Mouse (Mus musculus) MEL (cell line): Measurements from ENCODE around the gene Ntrk3. TPM values are rescaled to one million over a fixed set of nuclear protein-coding genes. Genes with fewer than 3 reads are reported as not detected.

Source experiments
- DNase-seq: peaks from one replicate; pipeline ENCODE4 v3.0.0; 2011; ENCODE audit warnings: low read depth, low spot score
- H3K27ac ChIP-seq: 2 replicates; pipeline ENCODE4 v1.5.1; 2012; ENCODE audit warnings: low read depth, mild to moderate bottlenecking, control low read depth, low read length, moderate library complexity; ENCODE audit not compliant: control insufficient read depth
- H3K27me3 ChIP-seq, 2 experiments: fragments of 150-350 bp in 1 of 2; sonication (generic) in 1 of 2; 2 replicates each; pipeline ENCODE4 v1.6.1; 2012; ENCODE audit warnings: low read length in 2 of 2, mild to moderate bottlenecking in 2 of 2, improper control_type of control experiment in 1 of 2, moderate library complexity in 1 of 2; ENCODE audit not compliant: insufficient read depth in 2 of 2, control insufficient read depth in 1 of 2
- H3K36me3 ChIP-seq, 2 experiments: 2 replicates each; pipeline ENCODE4 v1.6.1; 2012 to 2014; ENCODE audit warnings: low read length in 2 of 2, improper control_type of control experiment in 1 of 2, inconsistent platforms in 1 of 2, mild to moderate bottlenecking in 1 of 2; ENCODE audit not compliant: insufficient read depth in 2 of 2, control insufficient read depth in 1 of 2
- H3K4me1 ChIP-seq, 2 experiments: fragments of 150-350 bp in 1 of 2; sonication (generic) in 1 of 2; 2 replicates each; pipeline ENCODE4 v1.6.1; 2012; ENCODE audit warnings: low read length in 2 of 2, improper control_type of control experiment in 1 of 2, mild to moderate bottlenecking in 1 of 2; ENCODE audit not compliant: insufficient read depth in 2 of 2, control insufficient read depth in 1 of 2
- H3K4me3 ChIP-seq, 2 experiments: fragments of 150-350 bp in 1 of 2; sonication (generic) in 1 of 2; 2 replicates each; pipeline ENCODE4 v1.5.1; 2012; ENCODE audit warnings: low read depth in 2 of 2, low read length in 2 of 2, mild to moderate bottlenecking in 2 of 2, moderate library complexity in 2 of 2, control low read depth in 1 of 2, improper control_type of control experiment in 1 of 2; ENCODE audit not compliant: control insufficient read depth in 1 of 2, insufficient read depth in 1 of 2
- H3K79me2 ChIP-seq: 2 replicates; pipeline ENCODE4 v1.6.1; 2012; ENCODE audit warnings: mild to moderate bottlenecking, low read length, moderate library complexity; ENCODE audit not compliant: control insufficient read depth, poor library complexity, insufficient read depth
- H3K9ac ChIP-seq: 2 replicates; pipeline ENCODE4 v1.6.1; 2012; ENCODE audit warnings: low read depth, mild to moderate bottlenecking, control low read depth, low read length, moderate library complexity; ENCODE audit not compliant: control insufficient read depth, poor library complexity, severe bottlenecking
- H3K9me3 ChIP-seq: fragments of 150-350 bp; sonication (generic); replicated peaks from 2 replicates; pipeline ENCODE4 v1.6.1; 2012; ENCODE audit warnings: mild to moderate bottlenecking, low read length, improper control_type of control experiment, moderate library complexity; ENCODE audit not compliant: insufficient read depth
- BHLHE40 ChIP-seq: IDR thresholded peaks from 2 replicates; pipeline ENCODE4 v1.6.1; 2012; ENCODE audit warnings: low read depth, mild to moderate bottlenecking, inconsistent platforms, low read length, improper control_type of control experiment, borderline replicate concordance
- E2F4 ChIP-seq: IDR thresholded peaks from 2 replicates; pipeline ENCODE4 v1.6.1; 2011; ENCODE audit warnings: low read depth, low read length, improper control_type of control experiment, borderline replicate concordance
- ELF1 ChIP-seq: IDR thresholded peaks from 2 replicates; pipeline ENCODE4 v1.6.1; 2014; ENCODE audit warnings: low read depth, mild to moderate bottlenecking, inconsistent platforms, low read length, improper control_type of control experiment, moderate library complexity
- GABPA ChIP-seq: IDR thresholded peaks from 2 replicates; pipeline ENCODE4 v1.6.1; 2012; ENCODE audit warnings: low read depth, mild to moderate bottlenecking, inconsistent platforms, low read length, improper control_type of control experiment, moderate library complexity
- GATA1 ChIP-seq: IDR thresholded peaks from 2 replicates; pipeline ENCODE4 v1.6.1; 2011; ENCODE audit warnings: low read depth, low read length, improper control_type of control experiment
- MAFK ChIP-seq: IDR thresholded peaks from 2 replicates; pipeline ENCODE4 v1.6.1; 2011; ENCODE audit warnings: low read depth, mild to moderate bottlenecking, low read length, improper control_type of control experiment, borderline replicate concordance
- MAZ ChIP-seq: IDR thresholded peaks from 2 replicates; pipeline ENCODE4 v1.6.1; 2012; ENCODE audit warnings: low read depth, mild to moderate bottlenecking, inconsistent platforms, low read length, improper control_type of control experiment
- NRF1 ChIP-seq: IDR thresholded peaks from 2 replicates; pipeline ENCODE4 v1.6.1; 2014; ENCODE audit warnings: low read depth, mild to moderate bottlenecking, inconsistent platforms, low read length, improper control_type of control experiment, moderate library complexity; ENCODE audit not compliant: poor library complexity, insufficient read depth, severe bottlenecking
- POLR2AphosphoS5 ChIP-seq: IDR thresholded peaks from 2 replicates; pipeline ENCODE4 v1.6.1; 2012; ENCODE audit warnings: low read depth, borderline replicate concordance, mild to moderate bottlenecking, inconsistent platforms, low read length, moderate library complexity, mixed read lengths
- RAD21 ChIP-seq: IDR thresholded peaks from 2 replicates; pipeline ENCODE4 v1.6.1; 2011; ENCODE audit warnings: mild to moderate bottlenecking, low read depth, low read length, improper control_type of control experiment
- RCOR1 ChIP-seq: IDR thresholded peaks from 2 replicates; pipeline ENCODE4 v1.6.1; 2012; ENCODE audit warnings: low read depth, mild to moderate bottlenecking, inconsistent platforms, low read length, improper control_type of control experiment
- TBP ChIP-seq: IDR thresholded peaks from 2 replicates; pipeline ENCODE4 v1.8.0; 2011; ENCODE audit warnings: low read depth, low read length, improper control_type of control experiment
- USF1 ChIP-seq: IDR thresholded peaks from 2 replicates; pipeline ENCODE4 v1.6.1; 2014; ENCODE audit warnings: low read depth, mild to moderate bottlenecking, inconsistent platforms, low read length, improper control_type of control experiment, moderate library complexity
- ZC3H11A ChIP-seq: IDR thresholded peaks from 2 replicates; pipeline ENCODE4 v1.6.1; 2012; ENCODE audit warnings: low read depth, mild to moderate bottlenecking, inconsistent platforms, low read length, improper control_type of control experiment
- polyA plus RNA-seq, 2 experiments: library from polyadenylated mRNA; stranded (reverse) in 1 of 2; unstranded in 1 of 2; fragments of >175 nt in 1 of 2; fragments of >200 nt in 1 of 2; gene quantifications; 2 replicates each; pipeline versions ENCODE4 v1.2.1 to v1.2.4; 2012; ENCODE audit warnings: low replicate concordance in 2 of 2, low read depth in 1 of 2; ENCODE audit not compliant: insufficient read length in 2 of 2, insufficient read depth in 1 of 2, missing spikeins in 1 of 2
- total RNA-seq: library from RNA; depleted of rRNA; stranded (reverse); fragments of 300-350 nt; gene quantifications from 2 replicates; pipeline ENCODE4 v1.2.3, GENCODE M21; 2012

Ntrk3 gene
- total and polyA plus RNA-seq, 3 experiments: 0.04 TPM; not detected in 2

- no peak for TF ChIP-seq ZC3H11A
- no peak for TF ChIP-seq GATA1
These were observed 1.7 kb upstream of the Ntrk3 start (continued) for GRCm38 (mm10) chr7:78739351-78740000.

DNA sequence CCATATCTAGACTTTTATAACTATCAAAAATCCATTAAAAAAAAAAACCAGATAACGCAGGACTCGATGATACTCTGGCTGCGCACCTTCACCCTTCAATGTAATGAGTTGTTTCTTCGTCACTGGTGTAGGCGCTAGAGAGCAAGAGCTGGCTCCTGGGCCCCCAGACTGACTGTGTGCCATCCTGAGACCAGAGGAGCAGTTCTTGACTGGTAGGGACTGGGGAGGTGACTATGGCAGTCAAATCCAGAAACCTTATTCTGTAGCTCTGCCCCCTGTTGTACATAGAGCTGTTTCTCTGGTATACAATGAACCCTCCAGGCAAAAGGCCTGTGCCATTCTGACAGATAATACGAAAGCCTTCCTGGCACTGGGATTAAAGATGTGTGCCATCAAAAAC, 616 bp downstream of the Ntrk3 start:
- Histone ChIP-seq H3K79me2 (no peaks in the 10 kb centered on the region), H3K4me1 (no peaks in the 10 kb centered on the region), H3K27ac (no peak overlapping the region), H3K36me3 (no peaks in the 10 kb centered on the region), H3K9me3 (no peaks in the 10 kb centered on the region), H3K9ac (no peak overlapping the region), H3K4me3 (no peak overlapping the region), H3K27me3 (peaks cover 0 to 4% of the 10 kb centered on the region in 2 experiments; a peak in 3 of 4 replicates)
- TF ChIP-seq USF1 (no peak), GABPA (no peak), TBP (no peak)
- no peak for DNase-seq

- no peak for TF ChIP-seq E2F4
- no peak for TF ChIP-seq POLR2AphosphoS5
- TF ChIP-seq GABPA: no peak
- TF ChIP-seq ZC3H11A: no peak
- no peaks in the 10 kb centered on the region for H3K9me3 ChIP-seq
- no peaks in the 10 kb centered on the region for H3K36me3 ChIP-seq
- no peak overlapping the region for H3K4me3 ChIP-seq
- no peaks in the 10 kb centered on the region for H3K79me2 ChIP-seq
- no peaks in the 10 kb centered on the region for H3K4me1 ChIP-seq
- peaks cover 4% of the 10 kb centered on the region in 2 experiments; a peak in 3 of 4 replicates for H3K27me3 ChIP-seq
- no peak overlapping the region for H3K27ac ChIP-seq
- no peak overlapping the region for H3K9ac ChIP-seq
- DNase-seq: no peak
These were observed 6.4 kb downstream of the Ntrk3 start for GRCm38 (mm10) chr7:78731391-78731790.

DNA sequence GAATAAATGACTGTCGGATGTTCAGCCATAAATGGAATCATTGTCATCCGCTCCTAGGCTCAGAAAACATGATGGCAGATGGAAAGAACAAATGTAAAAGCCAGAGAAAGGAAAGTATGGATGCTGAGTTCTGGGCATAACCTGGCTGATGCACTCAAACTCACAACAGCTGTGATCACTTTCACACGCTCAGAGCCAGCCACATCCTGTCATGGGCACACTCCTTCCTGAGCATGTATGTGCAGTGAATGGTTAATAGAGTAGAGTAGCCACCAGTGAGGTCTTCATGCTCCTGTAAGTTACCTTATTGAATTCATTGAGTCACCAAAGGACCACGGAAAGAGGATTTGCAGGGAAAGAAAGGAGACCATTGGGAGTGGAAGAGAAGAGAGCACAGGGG, 13.2 kb downstream of the Ntrk3 start:
- H3K36me3 ChIP-seq: no peaks in the 10 kb centered on the region
- H3K9me3 ChIP-seq: no peaks in the 10 kb centered on the region
- H3K4me1 ChIP-seq: no peaks in the 10 kb centered on the region
- H3K79me2 ChIP-seq: no peaks in the 10 kb centered on the region
- no peak for TF ChIP-seq MAZ
- TF ChIP-seq MAFK: no peak
- TF ChIP-seq ELF1: no peak
- no peak for TF ChIP-seq NRF1
- TF ChIP-seq RCOR1: no peak
- TF ChIP-seq BHLHE40: no peak
- no peak for TF ChIP-seq RAD21
- DNase-seq: no peak
- peaks cover 6 to 10% of the 10 kb centered on the region in 2 experiments for H3K27me3 ChIP-seq
- H3K27ac ChIP-seq: no peak overlapping the region
- no peak overlapping the region for H3K9ac ChIP-seq
- no peak overlapping the region for H3K4me3 ChIP-seq
